Mouse (Mus musculus): ENCODE results near the gene Mtcl1. TPM values are rescaled to one million over a fixed set of nuclear protein-coding genes. Genes with fewer than 3 reads are reported as not detected.

The Mtcl1 gene
- total and polyA plus RNA-seq, 3 experiments: not detected

- dilution Hi-C loops (cut with MboI; ENCODE audit: extremely low pct_ligation_motif_present, extremely low pct_unique_long_range_greater_than_20kb, low sequenced_read_pairs): no loop called here
- Histone ChIP-seq H3K36me3 (replicated peaks in 1 of 2; ENCODE audit: control insufficient read depth in 1 of 2, insufficient read depth in 1 of 2, low read length in 1 of 2) (no peaks in the 10 kb centered on the region), H3K4me3 (replicated peaks in 1 of 3; ENCODE audit: low read depth in 2 of 3, low read length in 2 of 3, poor library complexity in 1 of 3) (no peak overlapping the region), H3K9ac (ENCODE audit: insufficient read depth, low read depth) (no peak overlapping the region), H3K9me3 (replicated peaks; ENCODE audit: low read length) (peaks cover 78% of the 10 kb centered on the region), H3K4me2 (ENCODE audit: insufficient read depth, low read depth, poor library complexity, severe bottlenecking) (no peak overlapping the region), H3K79me2 (replicated peaks; ENCODE audit: control insufficient read depth, extremely low read depth, insufficient read depth, poor library complexity, severe bottlenecking) (no peaks in the 10 kb centered on the region), H3K4me1 (ENCODE audit: control insufficient read depth in 1 of 2, insufficient read depth in 2 of 2) (no peaks in the 10 kb centered on the region), H3K27ac (ENCODE audit: insufficient read depth, low read depth) (no peak overlapping the region), H3K27me3 (replicated peaks) (no peaks in the 10 kb centered on the region)
- TF ChIP-seq JUN (IDR thresholded peaks at IDR 0.05; ENCODE audit: insufficient read depth, low read depth, low read length): no peak
- no peak for TF ChIP-seq ELF1 (IDR thresholded peaks at IDR 0.05; ENCODE audit: low read depth, low read length)
- no peak for TF ChIP-seq CTCF (conservative IDR thresholded peaks at IDR 0.05 in 1 of 2, IDR thresholded peaks at IDR 0.05 in 1 of 2; ENCODE audit: low read depth in 2 of 2, low read length in 2 of 2)
- no peak for TF ChIP-seq RCOR1 (conservative IDR thresholded peaks at IDR 0.05; ENCODE audit: low read depth, low read length)
- no peak for TF ChIP-seq KAT2A (IDR thresholded peaks at IDR 0.05; ENCODE audit: insufficient replicate concordance, low read length)
- TF ChIP-seq JUND (conservative IDR thresholded peaks at IDR 0.05; ENCODE audit: low read depth, low read length): no peak
- no peak for TF ChIP-seq ETS1 (conservative IDR thresholded peaks at IDR 0.05; ENCODE audit: low read depth, low read length)
- TF ChIP-seq EP300 (IDR thresholded peaks at IDR 0.05; ENCODE audit: low read length): no peak
- TF ChIP-seq MAZ (IDR thresholded peaks at IDR 0.05; ENCODE audit: low read depth, low read length): no peak
- no peak for TF ChIP-seq ZNF384 (IDR thresholded peaks at IDR 0.05; ENCODE audit: low read depth, low read length)
- TF ChIP-seq BHLHE40 (IDR thresholded peaks at IDR 0.05; ENCODE audit: low read depth, low read length): no peak
- TF ChIP-seq CHD2 (IDR thresholded peaks at IDR 0.05; ENCODE audit: low read length): no peak
- no peak for TF ChIP-seq SIN3A (IDR thresholded peaks at IDR 0.05; ENCODE audit: low read length)
- TF ChIP-seq SMC3 (IDR thresholded peaks at IDR 0.05; ENCODE audit: low read depth, low read length): no peak
- no peak for TF ChIP-seq MXI1 (IDR thresholded peaks at IDR 0.05; ENCODE audit: low read depth, low read length)
- TF ChIP-seq POLR2AphosphoS2 (IDR thresholded peaks at IDR 0.05; ENCODE audit: low read depth, low read length): no peak
- TF ChIP-seq NELFE (IDR thresholded peaks at IDR 0.05; ENCODE audit: low read depth, low read length): no peak
- TF ChIP-seq TBP (conservative IDR thresholded peaks at IDR 0.05; ENCODE audit: low read depth, low read length): no peak
- TF ChIP-seq RAD21 (IDR thresholded peaks at IDR 0.05; ENCODE audit: low read depth, low read length): no peak
- TF ChIP-seq ZC3H11A (IDR thresholded peaks at IDR 0.05; ENCODE audit: low read depth, low read length): no peak
- in situ Hi-C loops (cut with MboI; ENCODE audit: low pct_ligation_motif_present, low pct_unique_long_range_greater_than_20kb, low sequenced_read_pairs): no loop called here
- DNase-seq (ENCODE audit: extremely low read depth): no peak
These were observed 68.2 kb downstream of the Mtcl1 start for GRCm38 (mm10) chr17:66381338-66381737.

- TF ChIP-seq ZC3H11A (IDR thresholded peaks at IDR 0.05; ENCODE audit: low read depth, low read length): no peak
- no peak for TF ChIP-seq GABPA (IDR thresholded peaks at IDR 0.05; ENCODE audit: insufficient replicate concordance, low read depth, low read length)
- TF ChIP-seq MEF2A (IDR thresholded peaks at IDR 0.05; ENCODE audit: borderline replicate concordance, low read depth, low read length): no peak
- no peak for TF ChIP-seq TCF12 (IDR thresholded peaks at IDR 0.05; ENCODE audit: low read depth, low read length)
- no peak for TF ChIP-seq CTCF (conservative IDR thresholded peaks at IDR 0.05 in 1 of 2, IDR thresholded peaks at IDR 0.05 in 1 of 2; ENCODE audit: low read depth in 2 of 2, low read length in 2 of 2)
- TF ChIP-seq ETS1 (conservative IDR thresholded peaks at IDR 0.05; ENCODE audit: low read depth, low read length): no peak
- H3K9ac ChIP-seq (ENCODE audit: insufficient read depth, low read depth): no peak overlapping the region
These were observed 69.4 kb downstream of the Mtcl1 start for GRCm38 (mm10) chr17:66379900-66380857.

More at GRCm38 (mm10) chr17:66379900-66380857, 69.4 kb downstream of the Mtcl1 start:
- peaks cover 82% of the 10 kb centered on the region for H3K9me3 ChIP-seq (replicated peaks; ENCODE audit: low read length)
- no peaks in the 10 kb centered on the region for H3K4me1 ChIP-seq (ENCODE audit: control insufficient read depth in 1 of 2, insufficient read depth in 2 of 2)
- no peaks in the 10 kb centered on the region for H3K79me2 ChIP-seq (replicated peaks; ENCODE audit: control insufficient read depth, extremely low read depth, insufficient read depth, poor library complexity, severe bottlenecking)
- no peak overlapping the region for H3K4me2 ChIP-seq (ENCODE audit: insufficient read depth, low read depth, poor library complexity, severe bottlenecking)
- H3K36me3 ChIP-seq (replicated peaks in 1 of 2; ENCODE audit: control insufficient read depth in 1 of 2, insufficient read depth in 1 of 2, low read length in 1 of 2): no peaks in the 10 kb centered on the region
- H3K27ac ChIP-seq (ENCODE audit: insufficient read depth, low read depth): no peak overlapping the region
- H3K27me3 ChIP-seq (replicated peaks): no peaks in the 10 kb centered on the region
- dilution Hi-C loops (cut with MboI; ENCODE audit: extremely low pct_ligation_motif_present, extremely low pct_unique_long_range_greater_than_20kb, low sequenced_read_pairs) (no loop called here), in situ Hi-C loops (cut with MboI; ENCODE audit: low pct_ligation_motif_present, low pct_unique_long_range_greater_than_20kb, low sequenced_read_pairs) (no loop called here)
- DNase-seq (ENCODE audit: extremely low read depth): no peak
- H3K4me3 ChIP-seq (replicated peaks in 1 of 3; ENCODE audit: low read depth in 2 of 3, low read length in 2 of 3, poor library complexity in 1 of 3): no peak overlapping the region

All from CH12.LX (cell line).